Comparison of ENCODE assay signal across 10 mouse cellular contexts in the genomic region with DNA sequence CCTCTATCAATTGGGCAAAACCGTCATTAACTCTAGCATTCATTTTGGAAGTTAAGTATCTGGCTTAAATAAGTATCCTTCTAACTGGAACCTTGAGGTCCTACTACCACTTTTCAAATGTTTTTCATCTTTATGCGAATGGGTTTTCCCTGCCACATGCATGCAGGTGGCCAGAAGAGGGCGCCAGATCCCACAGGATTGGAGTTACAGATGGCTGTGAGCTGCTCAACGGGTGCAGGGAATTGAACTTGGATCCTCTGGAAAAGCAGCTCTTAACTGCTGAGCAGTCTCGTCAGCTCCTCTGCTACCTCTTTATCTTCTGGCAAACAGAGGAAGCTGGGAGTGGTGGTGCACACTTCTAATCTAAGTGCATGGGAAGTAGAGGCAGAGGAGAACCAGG. TPM values are rescaled to one million over a fixed set of nuclear protein-coding genes. Genes with fewer than 3 reads are reported as not detected.
DNase-seq lines count a peak whose midpoint lies in the region; ATAC-seq lines count a peak whose summit lies in the region.
"Had no signal": no experiment of that assay in that cellular context is flagged by ENCODE, and none has a peak within 500 bp of the region (broad histone marks: within the 10 kb centered on the region; RNA-seq: fewer than 3 reads in every experiment).

No protein-coding gene starts in this region.

- H3K4me1 ChIP-seq in hindbrain, embryonic 10.5 days (replicated peaks): no peaks in the 10 kb centered on the region
- no peaks in the 10 kb centered on the region for H3K4me1 ChIP-seq in hindbrain, embryonic 16.5 days (ENCODE audit: control insufficient read depth, insufficient read depth, low read depth, low read length)
- H3K4me1 ChIP-seq: midbrain, embryonic 12.5 days had no signal

- H3K9ac ChIP-seq in hindbrain, embryonic 16.5 days (ENCODE audit: low read depth, low read length): no peak overlapping the region
- H3K9ac ChIP-seq: hindbrain, embryonic 15.5 days; midbrain, embryonic 12.5 days had no signal

- H3K9me3 ChIP-seq in hindbrain, embryonic 10.5 days: no peaks in the 10 kb centered on the region
- H3K9me3 ChIP-seq in hindbrain, embryonic 16.5 days (ENCODE audit: control insufficient read depth, low read length): no peaks in the 10 kb centered on the region
- H3K9me3 ChIP-seq: hindbrain, embryonic 15.5 days; midbrain, embryonic 12.5 days had no signal

- no peak for ATAC-seq in hindbrain, embryonic 16.5 days
- peak; percentile 43; the same call in 1 of the 2 replicates for ATAC-seq in megakaryocyte, adult 5-6 weeks (ENCODE audit: poor library complexity, severe bottlenecking)

- H3K27ac ChIP-seq in hindbrain, embryonic 10.5 days: no peak overlapping the region
- no peak overlapping the region for H3K27ac ChIP-seq in hindbrain, embryonic 16.5 days (ENCODE audit: low read depth, low read length)
- H3K27ac ChIP-seq: hindbrain, embryonic 15.5 days; midbrain, embryonic 12.5 days had no signal

- H3K36me3 ChIP-seq in hindbrain, embryonic 10.5 days: no peaks in the 10 kb centered on the region
- H3K36me3 ChIP-seq in hindbrain, embryonic 16.5 days (ENCODE audit: control insufficient read depth, insufficient read depth, low read length): no peaks in the 10 kb centered on the region
- H3K36me3 ChIP-seq: hindbrain, embryonic 15.5 days; midbrain, embryonic 12.5 days had no signal

- 49% methylated on average over 5 of the region's 5 CpGs for WGBS in hindbrain, embryonic 10.5 days
- 51% methylated on average over 5 of the region's 5 CpGs for WGBS in hindbrain, embryonic 16.5 days

- no peaks in the 10 kb centered on the region for H3K27me3 ChIP-seq in hindbrain, embryonic 10.5 days (ENCODE audit: insufficient read depth, poor library complexity, severe bottlenecking)
- no peaks in the 10 kb centered on the region for H3K27me3 ChIP-seq in hindbrain, embryonic 16.5 days (replicated peaks; ENCODE audit: control insufficient read depth, insufficient read depth, low read length)
- H3K27me3 ChIP-seq: hindbrain, embryonic 15.5 days; midbrain, embryonic 12.5 days had no signal

- peak; percentile 37 for DNase-seq in hindbrain, embryonic 10.5 days (ENCODE audit: low spot score)
- DNase-seq in B cell, adult 2 months: peak; percentile 70 to 72
- DNase-seq in ZHBTc4 (ENCODE audit: low read depth, low spot score): peak; percentile 74
- no peak for DNase-seq in layer of hippocampus, postnatal 36 days
- DNase-seq in ovary, postnatal 14 days (ENCODE audit: low spot score): no peak
- no peak for DNase-seq in left cerebral cortex, adult 11 months (ENCODE audit: low spot score)

- no peak overlapping the region for H3K4me2 ChIP-seq in hindbrain, embryonic 16.5 days (ENCODE audit: low read length)
- H3K4me2 ChIP-seq: hindbrain, embryonic 15.5 days; midbrain, embryonic 12.5 days had no signal

- H3K4me3 ChIP-seq in hindbrain, embryonic 10.5 days: no peak overlapping the region
- no peak overlapping the region for H3K4me3 ChIP-seq in hindbrain, embryonic 16.5 days (ENCODE audit: low read length)
- H3K4me3 ChIP-seq: hindbrain, embryonic 15.5 days; midbrain, embryonic 12.5 days had no signal

RNA-seq across cellular contexts. Expression of a gene that starts 5.7 kb away (rescaled TPM):
- polyA plus RNA-seq in hindbrain, embryonic 10.5 days (2016; fragmentation: Nextera tagmentation; extraction: Ambion mirVana): 75.6 and 76.9 TPM in 2 replicates
- polyA plus RNA-seq in hindbrain, embryonic 16.5 days (2015; fragmentation: Nextera tagmentation; extraction: Ambion mirVana): 33.0 and 37.8 TPM in 2 replicates
- total RNA-seq in megakaryocyte, adult 5-6 weeks (2015): 35.9 and 36.7 TPM in 2 replicates
- total RNA-seq in megakaryocyte, adult 5-6 weeks (2017): 16.3 and 20.9 TPM in 2 replicates
- 10 to 100 TPM; 28.4 to 28.6 TPM for total RNA-seq in layer of hippocampus, postnatal 36 days (2021)

RNA-seq across cellular contexts. Expression of a gene that starts 5.7 kb away (rescaled TPM):
- 0.22 and 0.75 TPM in 2 replicates for polyA plus RNA-seq in hindbrain, embryonic 10.5 days (2016; fragmentation: Nextera tagmentation; extraction: Ambion mirVana)
- polyA plus RNA-seq in hindbrain, embryonic 16.5 days (2015; fragmentation: Nextera tagmentation; extraction: Ambion mirVana): 0.14 and 0.24 TPM in 2 replicates
- not detected in 2 replicates for total RNA-seq in megakaryocyte, adult 5-6 weeks (2015)
- total RNA-seq in megakaryocyte, adult 5-6 weeks (2017): not detected in 2 replicates
- total RNA-seq in layer of hippocampus, postnatal 36 days (2021): under 1 TPM; 0.35 to 0.61 TPM
- polyA plus RNA-seq: hindbrain, embryonic 15.5 days had no signal

RNA-seq across cellular contexts. Expression of a gene that starts 12.0 kb away (rescaled TPM):
- 0.31 and 1.1 TPM in 2 replicates for polyA plus RNA-seq in hindbrain, embryonic 10.5 days (2016; fragmentation: Nextera tagmentation; extraction: Ambion mirVana)
- polyA plus RNA-seq in hindbrain, embryonic 16.5 days (2015; fragmentation: Nextera tagmentation; extraction: Ambion mirVana): 8.5 and 9.5 TPM in 2 replicates
- total RNA-seq in megakaryocyte, adult 5-6 weeks (2015): 0.27 TPM in 1 of 2 replicates, not detected in the other
- 0.40 TPM in 1 of 2 replicates, not detected in the other for total RNA-seq in megakaryocyte, adult 5-6 weeks (2017)
- 10 to 100 TPM; 17.0 to 17.6 TPM for total RNA-seq in layer of hippocampus, postnatal 36 days (2021)

RNA-seq across cellular contexts. Expression of a gene that starts 15.3 kb away (rescaled TPM):
- polyA plus RNA-seq in hindbrain, embryonic 10.5 days (2016; fragmentation: Nextera tagmentation; extraction: Ambion mirVana): 10.8 and 11.2 TPM in 2 replicates
- 12.3 and 15.3 TPM in 2 replicates for polyA plus RNA-seq in hindbrain, embryonic 16.5 days (2015; fragmentation: Nextera tagmentation; extraction: Ambion mirVana)
- total RNA-seq in megakaryocyte, adult 5-6 weeks (2015): 1.6 TPM in 2 replicates
- 3.2 and 5.8 TPM in 2 replicates for total RNA-seq in megakaryocyte, adult 5-6 weeks (2017)
- total RNA-seq in layer of hippocampus, postnatal 36 days (2021): 10 to 100 TPM; 15.6 to 18.8 TPM

RNA-seq across cellular contexts. Expression of a gene that starts 17.5 kb away (rescaled TPM):
- polyA plus RNA-seq in hindbrain, embryonic 10.5 days (2016; fragmentation: Nextera tagmentation; extraction: Ambion mirVana): 0.14 and 0.30 TPM in 2 replicates
- 0.20 and 0.31 TPM in 2 replicates for polyA plus RNA-seq in hindbrain, embryonic 16.5 days (2015; fragmentation: Nextera tagmentation; extraction: Ambion mirVana)
- total RNA-seq in megakaryocyte, adult 5-6 weeks (2015): not detected in 2 replicates
- 0.24 TPM in 1 of 2 replicates, not detected in the other for total RNA-seq in megakaryocyte, adult 5-6 weeks (2017)
- 1 to 10 TPM in 1 of 2 experiments, under 1 TPM in 1; 0.17 to 2.5 TPM for total RNA-seq in layer of hippocampus, postnatal 36 days (2021)
- polyA plus RNA-seq: midbrain, embryonic 12.5 days had no signal

Comparison
In these comparisons a context has a peak if more than half of its experiments do, and no peak if none do; other contexts are left out.
1. DNase-seq: peak in hindbrain, embryonic 10.5 days (single experiment), B cell, adult 2 months (2 of 2) and ZHBTc4 (single experiment); none in layer of hippocampus, postnatal 36 days (0 of 2), ovary, postnatal 14 days (single experiment) and left cerebral cortex, adult 11 months (single experiment).
2. RNA of a gene that starts 12.0 kb away (total RNA-seq): 17.0 to 17.6 TPM in layer of hippocampus, postnatal 36 days; 0.27 to 0.40 TPM in megakaryocyte, adult 5-6 weeks; every median in the first group is over 10 times any median in the second.